Mouse (Mus musculus): ENCODE results near the gene Icosl. TPM values are rescaled to one million over a fixed set of nuclear protein-coding genes. Genes with fewer than 3 reads are reported as not detected.

Gene Icosl
- total and polyA plus RNA-seq, 3 experiments = not detected

DNA sequence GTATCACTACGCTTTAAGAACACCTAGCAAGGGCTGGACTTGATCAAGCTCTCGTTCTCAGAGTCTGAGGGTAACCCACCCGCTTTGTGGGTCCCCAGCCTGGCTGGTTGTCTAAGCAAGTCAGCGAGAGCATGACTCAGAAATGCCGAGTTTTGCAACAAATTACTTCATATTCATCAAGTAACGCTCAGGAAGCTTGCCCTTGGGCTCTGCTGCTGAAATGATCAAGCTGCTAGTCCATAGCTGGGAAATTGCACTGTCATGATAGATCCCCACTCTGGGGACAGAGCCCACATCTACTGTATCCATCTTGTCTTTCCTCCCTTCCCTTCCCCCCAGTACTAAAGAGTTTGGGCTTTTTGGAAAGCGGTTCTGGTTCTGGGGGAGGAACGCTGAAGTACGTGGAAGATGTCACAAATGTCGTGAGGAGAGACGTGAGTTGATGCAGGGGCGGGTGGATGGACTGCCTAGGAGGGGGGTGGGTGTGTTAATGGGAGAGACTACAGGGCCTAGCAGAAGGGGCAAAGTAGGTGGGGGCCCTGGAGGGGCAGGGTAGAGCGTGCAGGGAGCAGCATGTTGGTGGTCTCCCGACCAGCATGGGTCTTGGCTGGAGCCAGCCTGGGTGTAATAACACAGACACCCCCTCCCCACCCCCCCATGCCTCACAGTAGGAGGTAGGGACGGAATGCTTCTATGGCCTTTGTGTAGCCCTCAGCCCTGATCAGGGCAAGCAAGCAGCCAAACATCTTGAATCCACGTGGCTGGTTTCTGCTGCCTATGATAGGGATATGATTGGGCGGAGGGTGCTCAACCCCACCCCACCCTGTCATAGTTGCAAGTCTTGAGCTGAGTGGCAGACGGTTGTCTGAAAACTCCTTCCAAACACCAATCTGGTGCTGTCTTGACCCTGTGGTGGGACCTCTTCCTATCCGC is 14.2 kb upstream of the Icosl start:
- H3K9ac ChIP-seq (ENCODE audit: control insufficient read depth, low read depth, low read length, poor library complexity, severe bottlenecking) = no peak overlapping the region
- no peak for DNase-seq (ENCODE audit: low read depth, low spot score)
- no peaks in the 10 kb centered on the region for H3K36me3 ChIP-seq (ENCODE audit: control insufficient read depth in 1 of 2, insufficient read depth in 2 of 2, low read length in 2 of 2)
- no peak overlapping the region for H3K4me3 ChIP-seq (ENCODE audit: control insufficient read depth in 1 of 2, insufficient read depth in 1 of 2, low read depth in 2 of 2, low read length in 2 of 2)
- peaks cover 0 to 11% of the 10 kb centered on the region in 2 experiments; a peak in 3 of 4 replicates for H3K27me3 ChIP-seq (ENCODE audit: control insufficient read depth in 1 of 2, insufficient read depth in 2 of 2, low read length in 2 of 2)
- no peak overlapping the region for H3K27ac ChIP-seq (ENCODE audit: control insufficient read depth, low read depth, low read length)
- no peaks in the 10 kb centered on the region for H3K9me3 ChIP-seq (replicated peaks; ENCODE audit: insufficient read depth, low read length)
- TF ChIP-seq CHD1 (IDR thresholded peaks at IDR 0.05; ENCODE audit: low read depth, low read length) (no peak), UBTF (IDR thresholded peaks at IDR 0.05; ENCODE audit: borderline replicate concordance, insufficient read depth, low read depth, low read length) (no peak)
- no peaks in the 10 kb centered on the region for H3K4me1 ChIP-seq (ENCODE audit: control insufficient read depth in 1 of 2, insufficient read depth in 2 of 2, low read length in 2 of 2)
- H3K79me2 ChIP-seq (ENCODE audit: control insufficient read depth, insufficient read depth, low read length, poor library complexity) = no peaks in the 10 kb centered on the region

DNA sequence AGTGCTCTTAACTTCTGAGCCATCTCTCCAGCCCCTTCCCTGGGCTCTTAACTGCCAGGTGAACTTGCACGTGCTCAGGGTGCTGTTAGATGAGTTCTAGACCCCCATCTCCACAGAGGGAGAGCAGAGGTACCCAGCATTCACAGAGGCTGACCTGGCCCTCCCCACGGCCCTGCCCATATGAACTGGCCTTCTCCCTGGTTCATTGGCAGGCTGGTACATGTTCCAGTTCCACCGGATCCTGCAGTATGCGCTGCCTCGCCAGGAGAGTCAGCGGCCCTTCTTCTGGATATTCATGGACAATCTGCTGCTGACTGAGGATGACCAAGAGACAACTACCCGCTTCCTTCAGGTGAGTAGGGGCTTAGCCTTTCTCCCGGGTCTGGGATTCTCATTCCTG is 12.0 kb upstream of the Icosl start:
- peaks cover 0 to 5% of the 10 kb centered on the region in 2 experiments; a peak in 3 of 4 replicates for H3K27me3 ChIP-seq (ENCODE audit: control insufficient read depth in 1 of 2, insufficient read depth in 2 of 2, low read length in 2 of 2)
- H3K9ac ChIP-seq (ENCODE audit: control insufficient read depth, low read depth, low read length, poor library complexity, severe bottlenecking) = no peak overlapping the region
- DNase-seq (ENCODE audit: low read depth, low spot score) = no peak
- H3K4me3 ChIP-seq (ENCODE audit: control insufficient read depth in 1 of 2, insufficient read depth in 1 of 2, low read depth in 2 of 2, low read length in 2 of 2) = no peak overlapping the region
- no peaks in the 10 kb centered on the region for H3K9me3 ChIP-seq (replicated peaks; ENCODE audit: insufficient read depth, low read length)
- no peak overlapping the region for H3K27ac ChIP-seq (ENCODE audit: control insufficient read depth, low read depth, low read length)
- H3K4me1 ChIP-seq (ENCODE audit: control insufficient read depth in 1 of 2, insufficient read depth in 2 of 2, low read length in 2 of 2) = no peaks in the 10 kb centered on the region
- H3K36me3 ChIP-seq (ENCODE audit: control insufficient read depth in 1 of 2, insufficient read depth in 2 of 2, low read length in 2 of 2) = no peaks in the 10 kb centered on the region
- TF ChIP-seq TBP (IDR thresholded peaks at IDR 0.05; ENCODE audit: low read depth, low read length) (no peak), MYB (IDR thresholded peaks at IDR 0.05; ENCODE audit: low read depth, low read length) (no peak), POLR2A (IDR thresholded peaks at IDR 0.05; ENCODE audit: control insufficient read depth in 1 of 2, insufficient read depth in 1 of 2, low read depth in 1 of 2, low read length in 2 of 2, poor library complexity in 1 of 2) (no peak), POLR2AphosphoS2 (IDR thresholded peaks at IDR 0.05; ENCODE audit: low read length) (no peak), UBTF (IDR thresholded peaks at IDR 0.05; ENCODE audit: borderline replicate concordance, insufficient read depth, low read depth, low read length) (no peak), TCF12 (IDR thresholded peaks at IDR 0.05; ENCODE audit: low read depth, low read length) (no peak), RAD21 (IDR thresholded peaks at IDR 0.05; ENCODE audit: low read depth, low read length) (no peak), MEF2A (IDR thresholded peaks at IDR 0.05; ENCODE audit: extremely low read depth, insufficient replicate concordance, low read depth, low read length, poor library complexity, severe bottlenecking) (no peak), RCOR1 (IDR thresholded peaks at IDR 0.05; ENCODE audit: low read depth, low read length) (no peak), ZKSCAN1 (IDR thresholded peaks at IDR 0.05; ENCODE audit: low read depth, low read length) (no peak), CHD2 (IDR thresholded peaks at IDR 0.05; ENCODE audit: low read length) (no peak), ZC3H11A (IDR thresholded peaks at IDR 0.05; ENCODE audit: low read depth, low read length) (no peak)
- no peaks in the 10 kb centered on the region for H3K79me2 ChIP-seq (ENCODE audit: control insufficient read depth, insufficient read depth, low read length, poor library complexity)

Measured in MEL (cell line).